Mouse (Mus musculus) midbrain, postnatal 0 days (tissue): ENCODE results near the gene Napa. TPM values are rescaled to one million over a fixed set of nuclear protein-coding genes. Genes with fewer than 3 reads are reported as not detected.

ENCODE experiments used
- ATAC-seq: fragments of 200-750 bp; cut with Nextera tagmentation; 2 replicates; pipeline ENCODE4 v1.8.0; 2017; ENCODE audit warnings: moderate number of reproducible peaks, mild to moderate bottlenecking, moderate TSS enrichment, moderate library complexity; ENCODE audit not compliant: low FRiP score
- DNase-seq: peaks from one replicate; pipeline ENCODE4 v3.0.0-alpha.2; 2015; ENCODE audit warnings: low spot score
- H3K27ac ChIP-seq: fragments of 300-500 bp; sonication (generic); 2 replicates; pipeline ENCODE4 v1.5.1; 2014; ENCODE audit warnings: low read depth, mild to moderate bottlenecking, low read length, mixed read lengths
- H3K27me3 ChIP-seq: fragments of 300-500 bp; sonication (generic); 2 replicates; pipeline ENCODE4 v1.6.1; 2014; ENCODE audit warnings: low read length, control low read depth, mixed read lengths; ENCODE audit not compliant: insufficient read depth
- H3K36me3 ChIP-seq: fragments of 300-500 bp; sonication (generic); 2 replicates; pipeline ENCODE4 v1.6.1; 2014; ENCODE audit warnings: low read length, control low read depth, mixed read lengths; ENCODE audit not compliant: insufficient read depth
- H3K4me1 ChIP-seq: fragments of 300-500 bp; sonication (generic); 2 replicates; pipeline ENCODE4 v1.6.1; 2014; ENCODE audit warnings: mild to moderate bottlenecking, control low read depth, antibody characterized with exemption, low read length, mixed read lengths; ENCODE audit not compliant: insufficient read depth
- H3K4me2 ChIP-seq: fragments of 300-500 bp; sonication (generic); 2 replicates; pipeline ENCODE4 v1.6.1; 2014; ENCODE audit warnings: low read depth, mild to moderate bottlenecking, low read length, mixed read lengths; ENCODE audit not compliant: poor library complexity, severe bottlenecking
- H3K4me3 ChIP-seq: fragments of 300-500 bp; sonication (generic); 2 replicates; pipeline ENCODE4 v1.5.1; 2014; ENCODE audit warnings: low read depth, mild to moderate bottlenecking, low read length, moderate library complexity
- H3K9ac ChIP-seq: fragments of 300-500 bp; sonication (generic); replicated peaks from 2 replicates; pipeline ENCODE4 v1.6.1; 2014; ENCODE audit warnings: mild to moderate bottlenecking, low read length, moderate library complexity, mixed read lengths; ENCODE audit not compliant: poor library complexity, severe bottlenecking
- H3K9me3 ChIP-seq: fragments of 300-500 bp; sonication (generic); 2 replicates; pipeline ENCODE4 v1.6.1; 2016; ENCODE audit warnings: low read length, control low read depth
- CTCF ChIP-seq: IDR thresholded peaks from 2 replicates; pipeline ENCODE4 v1.5.1; 2016; ENCODE audit warnings: antibody characterized with exemption, mild to moderate bottlenecking
- WGBS: fragments of 180-500 bp; shearing (Covaris S2); extraction: QIAGEN DNeasy Blood & Tissue Kit; methylation state at CpG from one replicate; pipeline ENCODE4 v1.1.7; 2014; 5-methylcytosine and 5-hydroxymethylcytosine counted together
- polyA plus RNA-seq: library from polyadenylated mRNA; unstranded; fragments of >200 nt; fragmentation: Nextera tagmentation; extraction: Ambion mirVana; gene quantifications from 2 replicates; pipeline ENCODE4 v1.2.1, GENCODE M21; 2015
- total RNA-seq: library from RNA; depleted of rRNA; stranded (reverse); fragments of >200 nt; gene quantifications from 2 replicates; pipeline ENCODE4 v1.2.3, GENCODE M21; 2014

The Napa gene
- total and polyA plus RNA-seq, 2 experiments from 2014 or later, result 236 to 403 TPM

- no peak overlapping the region for H3K9ac ChIP-seq
- no peak overlapping the region for H3K4me3 ChIP-seq
- TF ChIP-seq CTCF, result no peak; the same call in 1 of the 2 replicates
- no peak overlapping the region for H3K4me2 ChIP-seq
- ATAC-seq (no peak), DNase-seq (no peak)
- peaks cover 25% of the 10 kb centered on the region for H3K36me3 ChIP-seq
- peaks cover 9% of the 10 kb centered on the region for H3K4me1 ChIP-seq
- H3K27me3 ChIP-seq, result no peaks in the 10 kb centered on the region
- no peak overlapping the region for H3K27ac ChIP-seq
- H3K9me3 ChIP-seq, result no peaks in the 10 kb centered on the region
- 80% methylated on average over 9 of the region's 9 CpGs for WGBS
Measured at GRCm38 (mm10) chr7:16125829-16126228, 27.6 kb downstream of the Napa start.

GRCm38 (mm10) chr7:16128344-16128743 is 30.1 kb downstream of the Napa start:
- no peak for ATAC-seq
- 79% methylated on average over 6 of the region's 6 CpGs for WGBS

GRCm38 (mm10) chr7:16128899-16129298 is 30.6 kb downstream of the Napa start:
- H3K4me2 ChIP-seq, result peak overlapping the region; percentile 80
- no peaks in the 10 kb centered on the region for H3K9me3 ChIP-seq
- peaks cover 14% of the 10 kb centered on the region for H3K4me1 ChIP-seq
- TF ChIP-seq CTCF, result no peak
- H3K9ac ChIP-seq, result peak overlapping the region; percentile 72
- H3K4me3 ChIP-seq, result peak overlapping the region; percentile 60
- DNase-seq (no peak), ATAC-seq (no peak)
- peak overlapping the region; percentile 74; the same call in 1 of the 2 replicates for H3K27ac ChIP-seq
- WGBS, result 63% methylated on average over 5 of the region's 5 CpGs
- peaks cover 22% of the 10 kb centered on the region for H3K36me3 ChIP-seq
- H3K27me3 ChIP-seq, result no peaks in the 10 kb centered on the region

More at GRCm38 (mm10) chr7:16128344-16128743, 30.1 kb downstream of the Napa start:
- Histone ChIP-seq H3K9me3 (no peaks in the 10 kb centered on the region), H3K4me3 (no peak overlapping the region), H3K9ac (no peak overlapping the region), H3K4me2 (no peak overlapping the region; the same call in 1 of the 2 replicates), H3K27ac (no peak overlapping the region), H3K4me1 (peaks cover 14% of the 10 kb centered on the region), H3K36me3 (peaks cover 25% of the 10 kb centered on the region), H3K27me3 (no peaks in the 10 kb centered on the region)
- DNase-seq, result peak; percentile 38
- no peak for TF ChIP-seq CTCF

- Histone ChIP-seq H3K4me2 (peak within 1 kb of the TSS; percentile 80), H3K27ac (peak within 1 kb of the TSS; percentile 74), H3K4me1 (peaks cover 14% of the 10 kb centered on the region), H3K9ac (peak within 1 kb of the TSS; percentile 72), H3K27me3 (no peaks in the 10 kb centered on the region), H3K9me3 (no peaks in the 10 kb centered on the region), H3K36me3 (peaks cover 20% of the 10 kb centered on the region), H3K4me3 (peak within 1 kb of the TSS; percentile 60)
- 0 out of 2 replicates have a peak, but pooled peaks have one; percentile 11 for TF ChIP-seq CTCF
- WGBS, result 0% methylated on average over 12 of the region's 12 CpGs
- ATAC-seq, result peak; percentile 85
- peak; percentile 92 for DNase-seq
Measured at GRCm38 (mm10) chr7:16129421-16129845, 31.2 kb downstream of the Napa start, which contains the start of gene Slc8a2. TSS of gene Slc8a2 (plus strand) at chr7:16129826.

GRCm38 (mm10) chr7:16129846-16130691 is 31.8 kb downstream of the Napa start:
- Histone ChIP-seq H3K27ac (peak overlapping the region; percentile 74), H3K27me3 (no peaks in the 10 kb centered on the region), H3K4me1 (peaks cover 14% of the 10 kb centered on the region), H3K4me3 (peak overlapping the region; percentile 60), H3K36me3 (peaks cover 16% of the 10 kb centered on the region), H3K4me2 (peak overlapping the region; percentile 80), H3K9ac (peak overlapping the region; percentile 72), H3K9me3 (no peaks in the 10 kb centered on the region)
- ATAC-seq (peak; percentile 81), DNase-seq (peak; percentile 87)
- no peak; the same call in 1 of the 2 replicates for TF ChIP-seq CTCF
- WGBS, result under 1% methylated on average over 28 of the region's 38 CpGs
